Mouse (Mus musculus) small intestine, adult 2 months (tissue): ENCODE data around the gene Atl3. TPM values are rescaled to one million over a fixed set of nuclear protein-coding genes. Genes with fewer than 3 reads are reported as not detected.
A peak's percentile ranks its signal among the peaks of the same experiment; 100 is the strongest.

Experiments used
- H3K27ac ChIP-seq: fragments of 200-500 bp; 2 replicates; pipeline ENCODE4 v1.5.1; 2012; ENCODE audit warnings: low read depth, low read length, control low read depth, inconsistent platforms; ENCODE audit not compliant: insufficient read depth
- H3K27me3 ChIP-seq: fragments of 200-500 bp; 2 replicates; pipeline ENCODE4 v1.6.1; 2012; ENCODE audit warnings: mild to moderate bottlenecking, moderate library complexity, low read length, inconsistent platforms; ENCODE audit not compliant: control insufficient read depth, insufficient read depth
- H3K36me3 ChIP-seq: fragments of 200-500 bp; 2 replicates; pipeline ENCODE4 v1.6.1; 2012; ENCODE audit warnings: mild to moderate bottlenecking, low read length, control low read depth, inconsistent platforms; ENCODE audit not compliant: control insufficient read depth, insufficient read depth
- H3K4me1 ChIP-seq: fragments of 200-500 bp; 2 replicates; pipeline ENCODE4 v1.6.1; 2012; ENCODE audit warnings: low read length, inconsistent platforms, mixed read lengths; ENCODE audit not compliant: control insufficient read depth, insufficient read depth, insufficient read length
- H3K4me3 ChIP-seq: fragments of 200-500 bp; 2 replicates; pipeline ENCODE4 v1.5.1; 2012; ENCODE audit warnings: low read depth, mild to moderate bottlenecking, control low read depth, inconsistent platforms, low read length, moderate library complexity
- CTCF ChIP-seq: fragments of 200-500 bp; IDR thresholded peaks from 2 replicates; pipeline ENCODE4 v1.5.1; 2012; ENCODE audit warnings: low read depth, mild to moderate bottlenecking, control low read depth, inconsistent platforms, low read length, moderate library complexity, mixed read lengths; ENCODE audit not compliant: insufficient replicate concordance, insufficient read length; ENCODE audit errors: extremely low read depth
- POLR2A ChIP-seq: fragments of 200-500 bp; IDR thresholded peaks from 2 replicates; pipeline ENCODE4 v1.6.1; 2012; ENCODE audit warnings: low read depth, mild to moderate bottlenecking, control low read depth, inconsistent platforms, low read length, moderate library complexity
- WGBS: fragments of 180-500 bp; shearing (Covaris S2); methylation state at CpG from one replicate; pipeline ENCODE4 v1.1.7; 2018; 5-methylcytosine and 5-hydroxymethylcytosine counted together
- polyA plus RNA-seq: library from polyadenylated mRNA; depleted of rRNA; stranded (reverse); fragments of >200 nt; gene quantifications from 2 replicates; pipeline ENCODE4 v1.2.3, GENCODE M21; 2012

Atl3 gene
- polyA plus RNA-seq, 1 experiment: 2.6 TPM

- no peak overlapping the region for H3K4me3 ChIP-seq
- TF ChIP-seq CTCF: no peak
- no peak for TF ChIP-seq POLR2A
- H3K27ac ChIP-seq: no peak overlapping the region
- 91% methylated on average over 1 of the region's 1 CpGs for WGBS
- no peaks in the 10 kb centered on the region for H3K4me1 ChIP-seq
- H3K36me3 ChIP-seq: peaks cover 45% of the 10 kb centered on the region
- no peaks in the 10 kb centered on the region for H3K27me3 ChIP-seq
Measured at GRCm38 (mm10) chr19:7523292-7523691, 29.5 kb downstream of the Atl3 start.

GRCm38 (mm10) chr19:7523781-7524180 is 29.9 kb downstream of the Atl3 start:
- Histone ChIP-seq H3K4me1 (no peaks in the 10 kb centered on the region), H3K36me3 (peaks cover 41% of the 10 kb centered on the region), H3K4me3 (no peak overlapping the region), H3K27ac (no peak overlapping the region), H3K27me3 (no peaks in the 10 kb centered on the region)
- no peak for TF ChIP-seq CTCF
- TF ChIP-seq POLR2A: no peak

DNA sequence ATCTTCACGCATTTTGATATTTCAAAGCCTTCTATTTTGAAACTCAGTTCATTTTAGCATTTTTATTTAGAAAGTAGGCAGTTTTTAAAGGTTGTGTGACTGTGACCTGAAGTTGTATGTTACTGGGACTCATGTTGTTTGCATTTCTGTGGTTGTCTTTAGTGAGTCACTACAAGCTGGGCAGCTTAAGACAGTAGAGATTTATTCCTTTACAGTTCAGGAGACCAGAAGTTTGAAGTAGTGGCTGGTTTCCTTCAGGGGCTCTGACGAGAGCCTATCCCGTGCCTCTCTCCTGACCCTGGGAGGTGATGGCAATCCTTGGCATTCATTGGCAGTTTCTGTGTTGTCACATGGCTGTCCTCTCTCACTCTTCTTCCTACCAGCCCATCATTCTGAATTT is 31.0 kb downstream of the Atl3 start:
- H3K27ac ChIP-seq: no peak overlapping the region
- no peak overlapping the region for H3K4me3 ChIP-seq
- H3K36me3 ChIP-seq: peaks cover 42% of the 10 kb centered on the region
- no peaks in the 10 kb centered on the region for H3K4me1 ChIP-seq
- no peak for TF ChIP-seq CTCF
- TF ChIP-seq POLR2A: no peak
- 91% methylated on average over 3 of the region's 3 CpGs for WGBS
- H3K27me3 ChIP-seq: no peaks in the 10 kb centered on the region

DNA sequence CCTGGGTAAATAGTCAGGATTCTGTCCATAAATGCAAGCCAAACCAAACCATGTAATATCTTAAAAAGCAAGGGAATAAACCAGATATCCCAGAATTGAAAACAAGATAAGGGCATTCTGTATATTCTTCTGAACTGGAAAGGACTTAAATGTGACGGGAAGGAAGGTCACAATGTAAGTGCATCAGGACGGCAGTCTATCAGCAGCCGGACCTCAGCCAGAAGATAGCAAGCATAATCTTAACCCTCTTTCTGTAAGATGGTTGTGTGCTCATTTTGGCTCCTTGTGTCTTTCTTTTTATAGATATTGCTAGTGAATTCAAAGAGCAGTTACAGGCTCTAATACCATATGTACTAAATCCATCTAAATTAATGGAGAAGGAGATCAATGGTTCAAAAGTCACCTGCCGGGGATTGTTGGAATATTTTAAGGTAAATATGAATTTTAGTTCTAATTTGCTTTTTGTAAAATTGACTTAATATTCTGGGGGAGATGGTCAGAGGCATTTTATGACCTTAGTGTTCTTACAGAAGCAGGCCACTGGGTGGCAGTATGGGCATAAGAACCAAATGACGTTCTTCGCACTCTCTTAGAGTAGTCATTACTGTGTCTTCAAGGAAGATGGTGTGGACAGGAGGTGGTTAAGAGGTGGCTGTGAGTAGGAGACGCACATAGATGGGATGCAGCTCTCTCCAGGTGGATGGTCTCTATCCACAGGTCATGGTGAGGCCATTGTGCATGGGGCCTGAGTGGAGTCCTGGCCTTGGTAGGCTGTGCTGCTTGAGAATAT is 35.0 kb downstream of the Atl3 start:
- TF ChIP-seq POLR2A: no peak
- peak; percentile 55; the same call in 1 of the 2 replicates for TF ChIP-seq CTCF
- no peak overlapping the region for H3K27ac ChIP-seq

DNA sequence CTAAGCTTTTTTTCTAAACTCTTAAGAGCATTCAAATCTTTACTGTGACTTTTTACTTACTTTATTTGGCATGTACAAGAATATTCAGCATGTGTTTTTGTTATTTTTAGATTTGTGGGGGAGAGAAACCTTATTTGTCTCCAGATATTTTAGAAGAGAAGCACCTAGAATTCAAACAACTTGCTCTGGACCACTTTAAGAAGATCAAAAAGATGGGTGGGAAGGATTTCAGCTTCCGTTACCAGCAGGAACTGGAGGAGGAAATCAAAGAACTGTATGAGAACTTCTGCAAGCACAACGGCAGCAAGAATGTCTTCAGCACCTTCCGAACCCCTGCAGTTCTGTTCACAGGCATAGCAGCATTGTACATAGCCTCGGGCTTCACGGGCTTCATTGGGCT is 38.1 kb downstream of the Atl3 start:
- Histone ChIP-seq H3K27me3 (no peaks in the 10 kb centered on the region), H3K36me3 (peaks cover 37% of the 10 kb centered on the region), H3K27ac (no peak overlapping the region), H3K4me1 (no peaks in the 10 kb centered on the region), H3K4me3 (no peak overlapping the region)
- WGBS: 94% methylated on average over 5 of the region's 5 CpGs
- TF ChIP-seq CTCF: no peak
- TF ChIP-seq POLR2A: no peak

More for the DNA sequence above, 35.0 kb downstream of the Atl3 start:
- no peak overlapping the region for H3K4me3 ChIP-seq
- 56% methylated on average over 7 of the region's 7 CpGs for WGBS
- H3K4me1 ChIP-seq: no peaks in the 10 kb centered on the region
- H3K36me3 ChIP-seq: peaks cover 51% of the 10 kb centered on the region
- H3K27me3 ChIP-seq: no peaks in the 10 kb centered on the region

- peaks cover 34% of the 10 kb centered on the region for H3K36me3 ChIP-seq
- 86% methylated on average over 5 of the region's 5 CpGs for WGBS
- no peak overlapping the region for H3K4me3 ChIP-seq
- H3K4me1 ChIP-seq: no peaks in the 10 kb centered on the region
- no peak overlapping the region for H3K27ac ChIP-seq
- TF ChIP-seq POLR2A (no peak), CTCF (no peak)
- H3K27me3 ChIP-seq: no peaks in the 10 kb centered on the region
Measured at GRCm38 (mm10) chr19:7533891-7534290, 40.1 kb downstream of the Atl3 start.

DNA sequence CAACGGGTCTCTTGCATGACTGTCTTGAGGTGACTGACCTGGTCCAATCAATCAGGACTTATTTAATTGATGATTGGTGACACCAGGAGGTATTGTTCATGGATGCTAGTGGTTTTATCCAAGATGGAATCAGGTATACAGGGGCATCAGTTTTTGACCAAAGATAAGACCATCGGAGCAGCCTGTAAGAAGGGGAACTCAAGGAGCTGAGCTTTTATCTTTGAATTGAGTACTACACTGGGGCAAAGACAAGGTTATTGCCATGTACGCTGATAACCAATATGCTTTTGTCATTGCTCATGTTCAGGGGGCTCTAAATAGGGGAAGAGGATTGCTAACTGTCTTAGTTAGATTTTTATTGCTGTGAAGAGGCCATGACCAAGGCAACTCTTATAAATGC is 55.1 kb downstream of the Atl3 start:
- 91% methylated on average over 3 of the region's 3 CpGs for WGBS
- TF ChIP-seq POLR2A (no peak), CTCF (no peak)
- no peak overlapping the region for H3K27ac ChIP-seq
- no peaks in the 10 kb centered on the region for H3K27me3 ChIP-seq
- no peaks in the 10 kb centered on the region for H3K4me1 ChIP-seq
- H3K36me3 ChIP-seq: no peaks in the 10 kb centered on the region
- H3K4me3 ChIP-seq: no peak overlapping the region
